Mouse (Mus musculus) erythroblast, embryonic 14.5 days (primary cell): Measurements from ENCODE around the gene Gm44511.

Experiments used
- GATA1 ChIP-seq: IDR thresholded peaks from 2 replicates; pipeline ENCODE4 v1.6.1; 2012; ENCODE audit warnings: low read length, inconsistent platforms, mixed read lengths
- TAL1 ChIP-seq: IDR thresholded peaks from 3 replicates; pipeline ENCODE4 v1.6.1; 2012; ENCODE audit warnings: low read length, inconsistent platforms, mixed read lengths

DNA sequence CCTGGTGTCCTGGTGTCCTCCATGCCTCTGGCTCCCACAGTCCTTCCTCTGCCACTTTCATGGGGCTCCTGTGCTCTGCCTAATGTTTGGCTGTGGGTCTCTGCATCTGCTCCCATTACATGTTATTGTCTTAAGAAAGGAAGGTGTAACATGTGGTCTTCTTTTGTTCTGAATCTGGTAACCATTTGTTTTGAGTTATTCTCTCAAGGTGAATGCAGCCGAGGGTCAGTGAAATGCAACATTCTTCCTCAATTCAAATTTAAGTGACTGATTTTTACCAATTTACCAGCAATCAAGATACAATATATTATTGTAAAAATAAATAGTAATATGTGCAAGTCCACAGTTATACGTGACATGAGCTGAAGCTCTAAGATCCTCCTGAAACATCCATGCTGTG lies 37.0 kb downstream of the Gm44511 start, which contains the start of gene Klrb1c:
- TF ChIP-seq TAL1 (no peak), GATA1 (no peak)
